Mouse (Mus musculus): ENCODE measurements around the gene Iffo1. TPM values are rescaled to one million over a fixed set of nuclear protein-coding genes. Genes with fewer than 3 reads are reported as not detected.
A peak's percentile ranks its signal among the peaks of the same experiment; 100 is the strongest.

Gene Iffo1
- polyA plus RNA-seq, 1 experiment from 2014 or later = 8.3 TPM

DNA sequence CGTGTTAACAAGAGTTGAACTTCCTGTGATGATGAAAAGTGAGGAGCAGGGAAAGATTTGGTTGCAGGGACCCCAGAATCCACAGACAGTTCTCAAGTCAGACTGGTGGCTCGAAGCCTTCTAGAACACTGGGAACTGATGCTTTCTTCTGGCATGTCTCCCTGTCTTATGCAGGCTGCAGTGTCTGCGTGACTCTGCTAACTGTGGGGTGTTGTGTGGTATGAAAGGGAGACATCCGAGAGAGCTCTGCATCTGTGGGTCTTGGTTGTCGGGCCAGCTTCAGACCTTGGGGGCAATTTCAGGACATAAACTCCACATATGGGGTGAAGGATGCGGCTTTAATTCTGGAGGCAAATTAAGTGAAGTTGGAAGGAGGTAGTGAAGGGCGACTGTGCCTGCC, 1.1 kb downstream of the Iffo1 start:
- no peaks in the 10 kb centered on the region for H3K27me3 ChIP-seq (replicated peaks; ENCODE audit: insufficient read depth, low read length)
- WGBS = 54% methylated on average over 7 of the region's 7 CpGs
- peak overlapping the region; percentile 55 for H3K4me3 ChIP-seq (ENCODE audit: low read depth, low read length)
- no peak for ATAC-seq
- H3K9ac ChIP-seq (replicated peaks; ENCODE audit: low read depth) = no peak overlapping the region
- H3K36me3 ChIP-seq (ENCODE audit: insufficient read depth, low read length) = peaks cover under 1% of the 10 kb centered on the region
- no peaks in the 10 kb centered on the region for H3K4me1 ChIP-seq (ENCODE audit: insufficient read depth, low read depth, low read length)
- no peaks in the 10 kb centered on the region for H3K9me3 ChIP-seq (ENCODE audit: low read length)
- no peak overlapping the region for H3K27ac ChIP-seq (ENCODE audit: low read length)
- H3K4me2 ChIP-seq (replicated peaks; ENCODE audit: low read depth, low read length) = peak overlapping the region; percentile 88
- no peak for DNase-seq (ENCODE audit: low spot score)
- no peak for TF ChIP-seq EP300 (IDR thresholded peaks at IDR 0.05)
- no peak for TF ChIP-seq CTCF (IDR thresholded peaks at IDR 0.05)

DNA sequence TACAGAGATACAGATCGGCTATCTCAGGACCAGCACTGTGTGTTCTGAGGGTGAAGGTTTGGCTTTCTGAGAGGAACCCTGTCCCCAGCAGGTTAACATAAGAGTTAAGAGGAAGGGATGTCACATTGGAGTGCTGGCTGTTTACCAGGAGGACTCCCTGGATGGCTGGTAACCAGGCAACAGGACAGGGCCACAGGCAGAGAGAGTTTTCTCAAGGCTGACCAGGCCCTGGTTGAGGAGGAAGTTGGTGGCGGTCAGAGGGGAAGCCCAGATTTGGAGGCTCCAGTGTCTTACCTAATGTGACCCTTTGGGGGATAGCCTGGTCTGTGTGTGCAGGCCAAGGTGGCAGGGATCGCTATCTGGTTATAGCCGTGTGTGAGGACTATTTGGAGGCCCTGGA, 1.8 kb downstream of the Iffo1 start:
- DNase-seq (ENCODE audit: low spot score) (peak; percentile 35), ATAC-seq (no peak)
- H3K36me3 ChIP-seq (ENCODE audit: insufficient read depth, low read length) = no peaks in the 10 kb centered on the region; the same call in 1 of the 2 replicates
- H3K9me3 ChIP-seq (ENCODE audit: low read length) = no peaks in the 10 kb centered on the region
- no peak overlapping the region for H3K4me3 ChIP-seq (ENCODE audit: low read depth, low read length)
- H3K4me1 ChIP-seq (ENCODE audit: insufficient read depth, low read depth, low read length) = no peaks in the 10 kb centered on the region
- no peaks in the 10 kb centered on the region for H3K27me3 ChIP-seq (replicated peaks; ENCODE audit: insufficient read depth, low read length)
- TF ChIP-seq CTCF (IDR thresholded peaks at IDR 0.05) (no peak), EP300 (IDR thresholded peaks at IDR 0.05) (no peak)
- no peak overlapping the region for H3K27ac ChIP-seq (ENCODE audit: low read length)
- WGBS = 65% methylated on average over 4 of the region's 4 CpGs
- H3K4me2 ChIP-seq (replicated peaks; ENCODE audit: low read depth, low read length) = peak overlapping the region; percentile 88; the same call in 1 of the 2 replicates
- H3K9ac ChIP-seq (replicated peaks; ENCODE audit: low read depth) = no peak overlapping the region

DNA sequence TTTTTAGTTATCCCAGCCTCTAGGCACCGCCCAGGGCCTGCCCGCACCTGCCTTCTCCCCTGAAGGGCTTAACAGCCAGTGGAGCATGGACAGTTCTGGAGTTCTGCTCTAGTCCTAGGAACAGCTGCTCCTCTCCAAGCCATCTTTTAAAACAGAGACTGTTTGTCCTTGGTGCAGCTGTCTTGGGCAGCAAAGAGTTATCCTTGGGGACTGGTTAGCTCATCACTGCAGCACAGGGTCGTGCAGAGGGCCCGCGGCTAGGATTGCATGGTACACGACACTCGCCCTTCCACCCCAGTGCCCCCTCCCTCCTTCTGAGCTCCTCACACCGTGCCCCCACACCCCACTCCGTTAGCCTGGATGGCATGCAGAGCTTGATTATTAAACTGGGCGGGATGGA, 2.3 kb downstream of the Iffo1 start:
- DNase-seq (ENCODE audit: low spot score) (no peak), ATAC-seq (no peak)
- Histone ChIP-seq H3K4me1 (ENCODE audit: insufficient read depth, low read depth, low read length) (no peaks in the 10 kb centered on the region), H3K27me3 (replicated peaks; ENCODE audit: insufficient read depth, low read length) (no peaks in the 10 kb centered on the region), H3K4me2 (replicated peaks; ENCODE audit: low read depth, low read length) (no peak overlapping the region), H3K36me3 (ENCODE audit: insufficient read depth, low read length) (no peaks in the 10 kb centered on the region; the same call in 1 of the 2 replicates), H3K9ac (replicated peaks; ENCODE audit: low read depth) (no peak overlapping the region), H3K27ac (ENCODE audit: low read length) (no peak overlapping the region), H3K9me3 (ENCODE audit: low read length) (no peaks in the 10 kb centered on the region), H3K4me3 (ENCODE audit: low read depth, low read length) (no peak overlapping the region)
- WGBS = 68% methylated on average over 10 of the region's 10 CpGs
- TF ChIP-seq EP300 (IDR thresholded peaks at IDR 0.05) (no peak), CTCF (IDR thresholded peaks at IDR 0.05) (no peak)

DNA sequence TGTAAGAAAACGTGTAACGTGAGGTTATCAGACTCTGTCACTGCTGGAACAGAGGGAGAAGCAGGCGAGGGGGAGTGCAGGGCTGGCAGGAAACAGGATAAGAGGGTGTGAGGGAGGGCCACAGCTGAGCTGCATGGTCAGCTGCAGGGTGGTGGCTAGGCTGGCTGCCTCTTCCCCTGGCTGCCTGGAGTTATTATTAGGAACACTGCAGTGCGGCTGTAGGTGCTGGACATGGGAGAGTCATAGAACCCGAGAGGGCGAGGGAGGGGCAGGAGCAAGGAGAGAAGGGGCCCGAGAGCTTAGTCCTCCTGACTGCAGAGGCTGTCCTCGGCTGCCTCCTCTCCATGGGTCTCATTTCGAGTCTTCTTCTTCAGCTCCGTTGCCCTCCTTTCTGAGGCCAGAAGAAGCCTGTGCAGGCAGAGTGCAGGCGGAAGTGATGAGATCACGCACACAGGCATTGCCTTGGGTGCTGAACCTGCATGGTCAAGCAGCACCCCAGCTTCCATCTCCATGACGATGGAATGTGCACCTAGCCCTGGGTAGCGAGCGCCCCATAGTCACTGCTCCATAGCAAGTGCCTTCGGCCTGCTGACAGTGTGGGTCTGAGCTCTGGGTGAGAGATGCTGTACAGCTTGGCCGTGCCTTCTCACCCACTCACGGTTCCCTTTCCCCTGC, 3.3 kb downstream of the Iffo1 start:
- H3K36me3 ChIP-seq (ENCODE audit: insufficient read depth, low read length) = no peaks in the 10 kb centered on the region
- ATAC-seq = peak; percentile 31
- no peak overlapping the region for H3K4me3 ChIP-seq (ENCODE audit: low read depth, low read length)
- no peaks in the 10 kb centered on the region for H3K9me3 ChIP-seq (ENCODE audit: low read length)
- 44% methylated on average over 18 of the region's 18 CpGs for WGBS
- peak overlapping the region; percentile 64; the same call in 1 of the 2 replicates for H3K27ac ChIP-seq (ENCODE audit: low read length)
- H3K9ac ChIP-seq (replicated peaks; ENCODE audit: low read depth) = no peak overlapping the region; the same call in 1 of the 2 replicates
- no peak overlapping the region for H3K4me2 ChIP-seq (replicated peaks; ENCODE audit: low read depth, low read length)
- DNase-seq (ENCODE audit: low spot score) = peak; percentile 39
- no peaks in the 10 kb centered on the region for H3K4me1 ChIP-seq (ENCODE audit: insufficient read depth, low read depth, low read length)
- TF ChIP-seq CTCF (IDR thresholded peaks at IDR 0.05) = no peak
- TF ChIP-seq EP300 (IDR thresholded peaks at IDR 0.05) = no peak
- no peaks in the 10 kb centered on the region for H3K27me3 ChIP-seq (replicated peaks; ENCODE audit: insufficient read depth, low read length)

DNA sequence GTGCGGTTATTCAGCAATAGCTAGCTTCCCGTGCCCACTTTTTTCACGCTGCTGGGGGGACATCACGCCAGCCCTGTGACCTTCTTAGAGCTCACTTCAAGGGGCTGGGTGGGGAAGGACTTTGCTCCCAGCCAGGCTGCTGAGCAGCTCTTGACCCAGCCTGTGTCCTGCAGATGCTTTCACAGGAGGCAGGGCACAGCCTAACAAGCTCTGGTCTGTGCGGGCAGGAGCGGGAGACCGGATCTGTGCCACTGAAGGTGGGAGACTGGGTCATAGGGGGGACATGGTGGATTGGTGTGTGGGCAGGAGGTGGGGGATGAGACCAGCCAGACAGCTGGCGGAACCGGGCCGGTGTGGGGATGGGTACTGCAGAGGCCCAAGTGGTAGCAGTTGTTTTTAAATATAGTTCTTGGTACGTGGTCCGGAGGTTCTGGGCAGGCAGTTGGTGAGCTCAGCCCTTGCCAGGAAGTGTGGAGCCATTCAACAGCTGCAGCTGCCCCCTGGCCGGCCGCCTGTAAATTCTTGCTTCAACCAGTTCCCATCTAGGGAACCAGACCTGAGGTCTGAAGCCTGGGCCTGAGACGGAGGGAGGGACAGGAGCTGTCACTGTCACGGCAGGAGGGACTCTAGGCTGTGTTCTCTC, 4.0 kb downstream of the Iffo1 start:
- H3K36me3 ChIP-seq (ENCODE audit: insufficient read depth, low read length) = no peaks in the 10 kb centered on the region
- no peak overlapping the region for H3K4me2 ChIP-seq (replicated peaks; ENCODE audit: low read depth, low read length)
- ATAC-seq (no peak), DNase-seq (ENCODE audit: low spot score) (peak; percentile 28)
- H3K9me3 ChIP-seq (ENCODE audit: low read length) = no peaks in the 10 kb centered on the region
- 61% methylated on average over 16 of the region's 16 CpGs for WGBS
- H3K4me3 ChIP-seq (ENCODE audit: low read depth, low read length) = no peak overlapping the region
- H3K27ac ChIP-seq (ENCODE audit: low read length) = 0 out of 2 replicates have a peak overlapping the region, but pooled peaks have one; percentile 4
- H3K27me3 ChIP-seq (replicated peaks; ENCODE audit: insufficient read depth, low read length) = no peaks in the 10 kb centered on the region
- H3K4me1 ChIP-seq (ENCODE audit: insufficient read depth, low read depth, low read length) = no peaks in the 10 kb centered on the region
- TF ChIP-seq CTCF (IDR thresholded peaks at IDR 0.05) (no peak), EP300 (IDR thresholded peaks at IDR 0.05) (no peak)
- H3K9ac ChIP-seq (replicated peaks; ENCODE audit: low read depth) = no peak overlapping the region; the same call in 1 of the 2 replicates

DNA sequence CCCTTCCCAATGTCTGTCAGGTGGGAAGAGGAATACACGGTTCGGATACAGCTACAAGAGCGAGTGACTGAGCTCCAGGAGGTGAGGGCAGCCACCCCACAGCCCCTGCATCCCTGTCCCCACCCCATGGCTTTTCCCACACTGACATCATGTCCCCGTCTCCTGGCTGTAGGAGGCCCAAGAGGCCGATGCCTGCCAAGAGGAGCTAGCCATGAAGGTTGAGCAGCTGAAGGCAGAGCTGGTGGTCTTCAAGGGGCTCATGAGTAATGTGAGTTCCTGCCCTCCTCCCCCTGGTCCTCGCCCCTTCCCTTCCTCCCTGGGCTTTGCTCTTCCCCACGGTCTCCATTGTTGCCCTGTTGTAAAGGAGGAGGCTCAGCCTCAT, 4.5 kb downstream of the Iffo1 start:
- DNase-seq (ENCODE audit: low spot score) = no peak
- H3K4me3 ChIP-seq (ENCODE audit: low read depth, low read length) = no peak overlapping the region
- H3K36me3 ChIP-seq (ENCODE audit: insufficient read depth, low read length) = no peaks in the 10 kb centered on the region
- H3K27ac ChIP-seq (ENCODE audit: low read length) = no peak overlapping the region
- H3K9me3 ChIP-seq (ENCODE audit: low read length) = no peaks in the 10 kb centered on the region
- H3K27me3 ChIP-seq (replicated peaks; ENCODE audit: insufficient read depth, low read length) = no peaks in the 10 kb centered on the region
- no peak overlapping the region for H3K9ac ChIP-seq (replicated peaks; ENCODE audit: low read depth)
- no peak for ATAC-seq
- TF ChIP-seq EP300 (IDR thresholded peaks at IDR 0.05) = no peak
- H3K4me1 ChIP-seq (ENCODE audit: insufficient read depth, low read depth, low read length) = no peaks in the 10 kb centered on the region
- WGBS = 64% methylated on average over 6 of the region's 7 CpGs
- no peak overlapping the region for H3K4me2 ChIP-seq (replicated peaks; ENCODE audit: low read depth, low read length)

Data from lung, postnatal 0 days (tissue).